11 mouse cellular contexts compared by ENCODE assay signal in the genomic region with DNA sequence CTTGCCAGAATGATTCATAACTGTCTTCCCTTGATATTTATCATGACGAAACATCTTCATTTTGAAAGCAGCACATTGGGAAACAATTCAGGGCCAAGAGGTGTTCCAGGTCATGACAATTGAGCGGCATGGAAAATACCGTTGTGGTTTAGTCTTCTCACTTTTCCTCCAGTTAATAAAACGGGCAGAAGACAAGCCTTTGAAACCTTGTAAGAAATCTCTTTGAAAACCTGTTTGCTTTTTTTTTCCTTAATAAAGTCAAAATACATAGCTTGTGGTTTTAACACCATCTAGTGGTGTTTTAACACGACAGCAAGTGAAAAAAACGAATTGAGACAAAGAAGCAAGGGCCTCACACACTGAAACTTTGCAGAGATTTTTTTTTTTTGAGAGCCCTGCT.
DNase-seq lines count a peak whose midpoint lies in the region; ATAC-seq and TF ChIP-seq lines count a peak whose summit lies in the region.
"Had no signal": no experiment of that assay in that cellular context is flagged by ENCODE, and none has a peak within 500 bp of the region (broad histone marks: within the 10 kb centered on the region; RNA-seq: fewer than 3 reads in every experiment).

No protein-coding gene starts in this region.

- H3K9me3 ChIP-seq in neural tube, embryonic 15.5 days (replicated peaks), result no peaks in the 10 kb centered on the region
- no peaks in the 10 kb centered on the region for H3K9me3 ChIP-seq in forebrain, embryonic 14.5 days (replicated peaks; ENCODE audit: control insufficient read depth, low read length)
- H3K9me3 ChIP-seq in stomach, embryonic 14.5 days (ENCODE audit: control insufficient read depth, low read depth, low read length), result no peaks in the 10 kb centered on the region
- no peaks in the 10 kb centered on the region for H3K9me3 ChIP-seq in heart, embryonic 12.5 days (replicated peaks)
- H3K9me3 ChIP-seq: liver, embryonic 12.5 days had no signal

- intact Hi-C loops in gastrocnemius, adult 2 months (cut with DNase I), result no loop called here

- H3K4me1 ChIP-seq in neural tube, embryonic 15.5 days, result no peaks in the 10 kb centered on the region
- no peaks in the 10 kb centered on the region for H3K4me1 ChIP-seq in forebrain, embryonic 14.5 days (ENCODE audit: control insufficient read depth, insufficient read depth, low read length)
- no peaks in the 10 kb centered on the region for H3K4me1 ChIP-seq in stomach, embryonic 14.5 days (ENCODE audit: control insufficient read depth, insufficient read depth, low read length)
- H3K4me1 ChIP-seq in heart, embryonic 12.5 days (replicated peaks), result no peaks in the 10 kb centered on the region
- H3K4me1 ChIP-seq: liver, embryonic 12.5 days had no signal

- no peak for DNase-seq in gastrocnemius, adult 2 months
- DNase-seq in gastrocnemius, adult 18-20 months (ENCODE audit: low spot score), result no peak
- DNase-seq in neural tube, embryonic 10.5 days (ENCODE audit: extremely low spot score, low spot score), result no peak
- DNase-seq in forebrain, embryonic 14.5 days (ENCODE audit: low spot score), result peak; percentile 80
- no peak for DNase-seq in cerebellum, adult 18-20 months
- DNase-seq: gastrocnemius, postnatal 36 days; kidney, adult 8-10 months had no signal

- 35% methylated on average over 6 of the region's 6 CpGs for WGBS in neural tube, embryonic 15.5 days
- WGBS in forebrain, embryonic 14.5 days, result 29% methylated on average over 6 of the region's 6 CpGs
- 23% methylated on average over 6 of the region's 6 CpGs for WGBS in stomach, embryonic 14.5 days
- WGBS in heart, embryonic 12.5 days, result 41% methylated on average over 6 of the region's 6 CpGs

- no peaks in the 10 kb centered on the region for H3K27me3 ChIP-seq in neural tube, embryonic 15.5 days (replicated peaks)
- no peaks in the 10 kb centered on the region for H3K27me3 ChIP-seq in forebrain, embryonic 14.5 days (replicated peaks; ENCODE audit: control insufficient read depth, insufficient read depth, low read length)
- no peaks in the 10 kb centered on the region for H3K27me3 ChIP-seq in stomach, embryonic 14.5 days (ENCODE audit: control insufficient read depth, insufficient read depth, low read length)
- no peaks in the 10 kb centered on the region for H3K27me3 ChIP-seq in heart, embryonic 12.5 days (replicated peaks)
- H3K27me3 ChIP-seq: liver, embryonic 12.5 days had no signal

- peak overlapping the region; percentile 38 for H3K4me2 ChIP-seq in neural tube, embryonic 15.5 days
- peak overlapping the region; percentile 19; the same call in 1 of the 2 replicates for H3K4me2 ChIP-seq in forebrain, embryonic 14.5 days (ENCODE audit: low read length)
- 0 out of 2 replicates have a peak overlapping the region, but pooled peaks have one; percentile 14 for H3K4me2 ChIP-seq in stomach, embryonic 14.5 days (replicated peaks; ENCODE audit: low read depth, low read length)
- no peak overlapping the region for H3K4me2 ChIP-seq in heart, embryonic 12.5 days
- H3K4me2 ChIP-seq: liver, embryonic 12.5 days had no signal

- no peak for ATAC-seq in neural tube, embryonic 15.5 days (ENCODE audit: low FRiP score)
- ATAC-seq in forebrain, embryonic 14.5 days, result no peak
- ATAC-seq in stomach, embryonic 14.5 days (ENCODE audit: insufficient number of reproducible peaks, insufficient read depth, low FRiP score, low read depth), result no peak
- ATAC-seq in heart, embryonic 12.5 days (ENCODE audit: insufficient number of reproducible peaks, low FRiP score), result no peak
- ATAC-seq: liver, embryonic 12.5 days had no signal

- TF ChIP-seq CTCF in gastrocnemius, adult 2 months (IDR thresholded peaks at IDR 0.05), result peak; percentile 37

- no peak overlapping the region; the same call in 1 of the 2 replicates for H3K4me3 ChIP-seq in gastrocnemius, adult 2 months
- H3K4me3 ChIP-seq in neural tube, embryonic 15.5 days (replicated peaks), result no peak overlapping the region
- no peak overlapping the region for H3K4me3 ChIP-seq in forebrain, embryonic 14.5 days (ENCODE audit: low read depth, low read length)
- no peak overlapping the region for H3K4me3 ChIP-seq in stomach, embryonic 14.5 days (ENCODE audit: low read depth, low read length)
- no peak overlapping the region for H3K4me3 ChIP-seq in heart, embryonic 12.5 days
- H3K4me3 ChIP-seq: liver, embryonic 12.5 days had no signal

- H3K9ac ChIP-seq in neural tube, embryonic 15.5 days (replicated peaks), result no peak overlapping the region
- no peak overlapping the region for H3K9ac ChIP-seq in forebrain, embryonic 14.5 days (ENCODE audit: low read length)
- H3K9ac ChIP-seq in stomach, embryonic 14.5 days (replicated peaks; ENCODE audit: low read depth, low read length), result no peak overlapping the region
- H3K9ac ChIP-seq in heart, embryonic 12.5 days, result no peak overlapping the region
- H3K9ac ChIP-seq: liver, embryonic 12.5 days had no signal

- no peaks in the 10 kb centered on the region for H3K36me3 ChIP-seq in neural tube, embryonic 15.5 days
- no peaks in the 10 kb centered on the region for H3K36me3 ChIP-seq in forebrain, embryonic 14.5 days (ENCODE audit: control insufficient read depth, insufficient read depth, low read length)
- H3K36me3 ChIP-seq in stomach, embryonic 14.5 days (ENCODE audit: control insufficient read depth, insufficient read depth, low read length), result no peaks in the 10 kb centered on the region
- no peaks in the 10 kb centered on the region for H3K36me3 ChIP-seq in heart, embryonic 12.5 days
- H3K36me3 ChIP-seq: liver, embryonic 12.5 days had no signal

- no peak overlapping the region for H3K27ac ChIP-seq in gastrocnemius, adult 2 months
- H3K27ac ChIP-seq in neural tube, embryonic 15.5 days (replicated peaks), result no peak overlapping the region
- no peak overlapping the region for H3K27ac ChIP-seq in forebrain, embryonic 14.5 days (ENCODE audit: low read depth, low read length)
- H3K27ac ChIP-seq in stomach, embryonic 14.5 days (ENCODE audit: low read length), result no peak overlapping the region
- H3K27ac ChIP-seq in heart, embryonic 12.5 days (ENCODE audit: poor library complexity, severe bottlenecking), result no peak overlapping the region
- H3K27ac ChIP-seq: liver, embryonic 12.5 days had no signal
